Mouse (Mus musculus) C2C12 (cell line): ENCODE data around the gene Aym1.

Source experiments
- CEBPB ChIP-seq: IDR thresholded peaks from one replicate; pipeline ENCODE4 v1.6.1; 2011; ENCODE audit warnings: low read depth, mild to moderate bottlenecking, control low read depth, moderate library complexity
- CTCF ChIP-seq: IDR thresholded peaks from one replicate; pipeline ENCODE4 v1.5.1; 2011; ENCODE audit not compliant: control insufficient read depth, insufficient read depth, insufficient read length
- FOSL1 ChIP-seq: IDR thresholded peaks from one replicate; pipeline ENCODE4 v1.8.0; 2011; ENCODE audit warnings: mild to moderate bottlenecking, low read length; ENCODE audit not compliant: poor library complexity, insufficient read depth, severe bottlenecking
- MAX ChIP-seq: IDR thresholded peaks from one replicate; pipeline ENCODE4 v1.6.1; 2011; ENCODE audit warnings: mild to moderate bottlenecking, control low read depth
- MYOD1 ChIP-seq: IDR thresholded peaks from one replicate; pipeline ENCODE4 v1.6.1; 2011; ENCODE audit warnings: low read depth; ENCODE audit not compliant: control insufficient read depth, insufficient read length
- MYOG ChIP-seq: IDR thresholded peaks from one replicate; pipeline ENCODE4 v1.6.1; 2011; ENCODE audit not compliant: control insufficient read depth, insufficient read length; ENCODE audit errors: extremely low read depth
- USF1 ChIP-seq: IDR thresholded peaks from one replicate; pipeline ENCODE4 v1.6.1; 2011; ENCODE audit warnings: low read depth, mild to moderate bottlenecking, control low read depth, moderate library complexity

DNA sequence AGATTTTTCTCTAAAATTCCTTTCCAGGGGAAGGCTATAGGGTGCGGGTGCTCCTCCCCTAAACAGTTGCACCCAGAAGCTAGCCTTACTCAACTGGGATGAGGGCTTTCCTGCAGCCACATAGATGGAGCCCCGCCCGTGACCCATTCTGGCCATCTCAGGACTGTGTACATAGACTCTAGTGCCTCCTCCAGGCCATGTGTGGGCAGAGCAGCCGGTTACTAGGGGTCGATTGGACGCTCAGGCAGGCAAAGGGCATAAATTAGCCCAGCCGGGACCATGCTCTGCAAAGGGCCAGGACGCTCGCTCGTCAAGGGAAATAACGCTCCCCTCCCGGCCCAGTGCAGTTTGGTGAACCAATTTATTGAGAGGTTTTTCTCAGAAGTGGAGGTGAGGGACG lies 8.5 kb upstream of the Aym1 start:
- no peak for TF ChIP-seq CTCF
- TF ChIP-seq MYOD1, result no peak
- TF ChIP-seq CEBPB, result no peak
- no peak for TF ChIP-seq MAX
- TF ChIP-seq USF1, result no peak
- TF ChIP-seq MYOG, result no peak
- TF ChIP-seq FOSL1, result no peak
